Mouse (Mus musculus) kidney, adult 2 months (tissue): Measurements from ENCODE around the gene Nkx3-2.

Experiments
- CTCF ChIP-seq: fragments of 200-500 bp; conservative IDR thresholded peaks from 2 replicates; pipeline ENCODE4 v1.5.1; 2011; ENCODE audit warnings: low read depth, mild to moderate bottlenecking, control low read depth, low read length, moderate library complexity, mixed read lengths; ENCODE audit not compliant: insufficient read depth, insufficient read length
- POLR2A ChIP-seq: fragments of 200-500 bp; IDR thresholded peaks from one replicate; pipeline ENCODE4 v1.6.1; 2011; ENCODE audit warnings: low read depth, low read length, control low read depth

DNA sequence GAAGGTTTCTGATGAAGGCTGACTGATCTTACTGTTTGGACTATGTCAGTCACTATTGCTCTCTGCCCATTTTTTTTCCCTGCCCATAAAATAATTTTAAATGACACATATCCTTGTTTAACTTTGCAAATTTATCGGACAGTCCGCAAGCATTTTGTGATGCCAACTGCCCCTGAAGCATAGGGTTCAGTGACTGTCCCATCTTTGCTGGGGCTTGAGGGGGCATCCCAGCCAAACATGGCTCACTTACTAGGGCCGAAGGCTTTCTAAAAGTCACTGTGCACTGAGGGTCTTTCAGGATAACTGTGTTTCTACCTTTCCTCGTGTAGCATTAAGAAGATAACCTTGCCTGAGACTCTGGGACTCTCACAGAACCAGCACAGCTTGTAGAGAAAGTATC is 11.6 kb downstream of the Nkx3-2 start:
- TF ChIP-seq CTCF, result no peak
- no peak for TF ChIP-seq POLR2A
